Mouse (Mus musculus): ENCODE data around the gene Slc25a11. TPM values are rescaled to one million over a fixed set of nuclear protein-coding genes. Genes with fewer than 3 reads are reported as not detected.

Gene Slc25a11
- polyA plus RNA-seq, 1 experiment from 2014 or later = 162 TPM

DNA sequence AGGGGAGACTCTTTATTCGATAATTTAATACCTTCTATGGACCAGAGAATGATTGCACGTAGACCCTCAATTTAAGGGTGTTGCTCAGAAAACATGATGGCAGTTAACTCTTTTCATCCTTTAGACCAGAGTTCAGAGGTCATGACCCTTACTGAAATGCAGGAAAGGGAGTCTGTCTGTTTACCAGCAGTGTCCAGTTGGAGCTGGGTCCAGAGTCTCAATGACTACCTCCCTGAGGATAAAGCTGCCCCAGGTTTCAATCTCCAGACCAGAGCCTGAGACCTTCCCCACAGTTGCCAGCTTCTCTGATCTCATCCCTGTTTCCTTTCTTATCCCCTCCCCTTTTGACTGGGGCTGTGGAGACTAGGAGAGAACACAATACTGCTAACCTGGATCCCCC lies 31.3 kb upstream of the Slc25a11 start:
- Histone ChIP-seq H3K36me3 (peaks cover 60% of the 10 kb centered on the region), H3K9ac (no peak overlapping the region), H3K4me2 (no peak overlapping the region), H3K27me3 (no peaks in the 10 kb centered on the region), H3K9me3 (no peaks in the 10 kb centered on the region), H3K27ac (no peak overlapping the region), H3K4me3 (no peak overlapping the region), H3K4me1 (peaks cover 9% of the 10 kb centered on the region)
- WGBS = 76% methylated on average over 2 of the region's 2 CpGs
- ATAC-seq (ENCODE audit: borderline replicate concordance, extremely low read depth, low FRiP score, low TSS enrichment) = no peak

GRCm38 (mm10) chr11:70678092-70678491 lies 30.8 kb upstream of the Slc25a11 start:
- H3K9me3 ChIP-seq = no peaks in the 10 kb centered on the region
- no peak for ATAC-seq (ENCODE audit: borderline replicate concordance, extremely low read depth, low FRiP score, low TSS enrichment)
- H3K4me2 ChIP-seq = no peak overlapping the region
- H3K36me3 ChIP-seq = peaks cover 56% of the 10 kb centered on the region
- H3K4me3 ChIP-seq = no peak overlapping the region
- H3K27me3 ChIP-seq = no peaks in the 10 kb centered on the region
- no peak overlapping the region for H3K9ac ChIP-seq
- H3K4me1 ChIP-seq = peaks cover 9% of the 10 kb centered on the region
- H3K27ac ChIP-seq = no peak overlapping the region
- 70% methylated on average over 9 of the region's 9 CpGs for WGBS

DNA sequence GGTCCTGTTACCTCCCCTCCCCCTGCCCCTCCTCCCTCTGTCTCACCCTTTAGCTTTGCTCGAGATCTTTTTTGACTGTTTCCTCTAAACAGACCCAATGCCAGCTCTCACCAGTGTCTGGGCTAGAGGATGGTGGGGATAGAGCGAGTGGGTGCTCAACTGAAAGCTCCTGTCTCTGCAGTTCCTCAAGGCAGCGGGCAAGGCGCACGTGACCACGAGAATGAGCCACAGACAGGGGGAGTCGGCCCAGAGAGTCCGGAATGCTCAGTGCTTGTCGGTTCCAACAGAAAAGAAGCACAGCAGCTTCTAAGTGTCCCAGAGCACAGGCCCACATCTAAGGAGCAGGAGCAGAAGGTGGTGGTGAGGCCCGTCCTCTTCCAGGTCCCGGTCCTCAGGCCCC lies 27.2 kb upstream of the Slc25a11 start:
- Histone ChIP-seq H3K4me1 (peaks cover 10% of the 10 kb centered on the region), H3K4me2 (no peak overlapping the region), H3K9me3 (no peaks in the 10 kb centered on the region), H3K27ac (no peak overlapping the region), H3K27me3 (no peaks in the 10 kb centered on the region), H3K9ac (no peak overlapping the region), H3K36me3 (peaks cover 46% of the 10 kb centered on the region), H3K4me3 (no peak overlapping the region)
- no peak for ATAC-seq (ENCODE audit: borderline replicate concordance, extremely low read depth, low FRiP score, low TSS enrichment)
- 65% methylated on average over 11 of the region's 11 CpGs for WGBS

GRCm38 (mm10) chr11:70674014-70674413 lies 26.7 kb upstream of the Slc25a11 start:
- no peaks in the 10 kb centered on the region for H3K27me3 ChIP-seq
- H3K27ac ChIP-seq = no peak overlapping the region
- no peak overlapping the region for H3K4me2 ChIP-seq
- ATAC-seq (ENCODE audit: borderline replicate concordance, extremely low read depth, low FRiP score, low TSS enrichment) = no peak
- H3K9me3 ChIP-seq = no peaks in the 10 kb centered on the region
- H3K36me3 ChIP-seq = peaks cover 41% of the 10 kb centered on the region
- 81% methylated on average over 6 of the region's 6 CpGs for WGBS
- peaks cover 10% of the 10 kb centered on the region for H3K4me1 ChIP-seq
- H3K4me3 ChIP-seq = no peak overlapping the region
- H3K9ac ChIP-seq = no peak overlapping the region

GRCm38 (mm10) chr11:70671333-70672047 lies 24.2 kb upstream of the Slc25a11 start:
- Histone ChIP-seq H3K4me3 (no peak overlapping the region), H3K27me3 (no peaks in the 10 kb centered on the region), H3K36me3 (peaks cover 30% of the 10 kb centered on the region), H3K9me3 (no peaks in the 10 kb centered on the region), H3K27ac (no peak overlapping the region), H3K9ac (no peak overlapping the region), H3K4me2 (0 out of 2 replicates have a peak overlapping the region, but pooled peaks have one; percentile 88), H3K4me1 (peaks cover 23% of the 10 kb centered on the region)
- WGBS = 84% methylated on average over 16 of the region's 16 CpGs
- no peak for ATAC-seq (ENCODE audit: borderline replicate concordance, extremely low read depth, low FRiP score, low TSS enrichment)

- Histone ChIP-seq H3K9me3 (no peaks in the 10 kb centered on the region), H3K27me3 (no peaks in the 10 kb centered on the region), H3K9ac (peak overlapping the region; percentile 58), H3K4me3 (peak overlapping the region; percentile 73), H3K36me3 (peaks cover 32% of the 10 kb centered on the region), H3K27ac (peak overlapping the region; percentile 99), H3K4me1 (peaks cover 23% of the 10 kb centered on the region), H3K4me2 (peak overlapping the region; percentile 88)
- WGBS = 33% methylated on average over 14 of the region's 14 CpGs
- no peak for ATAC-seq (ENCODE audit: borderline replicate concordance, extremely low read depth, low FRiP score, low TSS enrichment)
Observed at GRCm38 (mm10) chr11:70670483-70670882, 23.2 kb upstream of the Slc25a11 start.

DNA sequence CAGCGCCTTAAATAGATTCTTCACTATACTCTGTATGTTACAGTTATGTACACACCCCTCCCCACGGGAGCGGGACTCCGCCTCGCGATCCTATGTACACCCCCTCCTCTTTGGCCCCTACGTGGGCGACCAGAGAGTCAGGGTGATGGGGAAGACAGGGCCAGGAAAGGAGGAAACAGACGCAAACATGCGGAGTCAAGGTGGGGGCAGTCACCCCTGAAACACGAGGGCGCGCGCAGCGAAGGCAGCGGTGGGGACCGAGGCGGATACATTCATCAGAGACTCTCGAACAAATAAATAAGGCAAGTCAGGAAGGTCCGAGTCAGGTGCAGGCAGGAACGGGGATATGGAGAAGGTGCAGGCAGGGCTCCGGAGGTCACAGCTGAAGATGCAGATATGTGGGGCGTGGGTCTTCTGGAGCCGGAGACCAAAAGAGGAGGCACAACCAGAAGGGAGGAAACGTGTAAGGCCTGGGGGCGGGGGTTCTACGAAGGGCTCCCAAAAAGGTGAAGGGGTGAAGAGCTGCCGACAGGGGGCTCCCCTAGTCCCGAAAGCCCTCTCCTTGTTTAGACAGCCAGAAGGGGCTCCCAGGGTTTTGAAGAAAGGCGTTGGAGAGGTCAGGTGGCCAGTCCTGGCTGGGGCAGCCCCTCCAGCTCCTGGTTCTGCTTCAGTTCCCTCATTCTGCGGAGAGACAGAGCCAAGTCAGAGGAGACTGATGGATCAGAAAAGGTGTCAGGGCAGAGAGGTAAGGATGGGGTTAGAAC lies 22.5 kb upstream of the Slc25a11 start:
- peak; percentile 35 for ATAC-seq (ENCODE audit: borderline replicate concordance, extremely low read depth, low FRiP score, low TSS enrichment)
- H3K9me3 ChIP-seq = no peaks in the 10 kb centered on the region
- peak overlapping the region; percentile 99 for H3K27ac ChIP-seq
- peaks cover 23% of the 10 kb centered on the region for H3K4me1 ChIP-seq
- H3K9ac ChIP-seq = peak overlapping the region; percentile 58
- H3K4me3 ChIP-seq = peak overlapping the region; percentile 73
- WGBS = under 1% methylated on average over 30 of the region's 31 CpGs
- no peaks in the 10 kb centered on the region for H3K27me3 ChIP-seq
- peak overlapping the region; percentile 88 for H3K4me2 ChIP-seq
- H3K36me3 ChIP-seq = peaks cover 33% of the 10 kb centered on the region

DNA sequence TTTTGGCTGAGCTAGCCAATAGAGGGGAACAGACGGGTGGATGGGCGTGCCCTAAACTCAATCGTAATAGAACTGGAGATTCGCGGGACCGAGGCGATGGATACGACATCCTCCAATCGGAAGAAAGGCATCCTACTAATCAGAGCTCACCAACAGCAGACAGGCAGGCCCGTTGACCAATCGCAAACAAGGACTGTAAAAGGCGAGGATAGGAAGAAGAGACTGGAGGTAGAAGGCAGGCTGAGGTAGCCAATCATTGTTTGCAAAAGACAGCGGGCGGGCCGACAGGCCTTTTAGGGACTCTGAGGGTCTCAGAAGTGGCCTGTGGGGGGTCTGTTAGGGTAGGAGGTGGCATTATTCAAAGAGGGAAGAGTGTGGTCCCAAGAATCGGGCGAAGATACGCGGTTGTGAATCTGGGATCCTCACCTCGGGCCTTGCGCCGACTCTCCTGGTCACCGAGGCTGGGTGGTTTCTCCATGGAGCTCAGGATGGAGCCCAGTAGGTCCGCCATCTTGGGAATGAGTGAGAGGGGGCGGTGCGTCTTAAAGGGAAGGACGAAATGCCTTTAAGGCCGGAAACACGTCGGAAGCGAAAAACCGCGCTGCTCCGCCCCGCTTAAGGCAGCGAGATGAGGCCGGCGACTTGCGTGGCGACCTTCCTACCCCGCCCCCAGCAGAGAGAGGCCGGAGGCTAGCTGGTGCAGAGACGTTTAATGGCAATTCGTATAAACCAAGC lies 21.7 kb upstream of the Slc25a11 start, which contains the start of gene Spag7:
Gene Spag7, minus strand, starts transcription at position 646 of the 735 bp plus-strand sequence.
- WGBS = under 1% methylated on average over 44 of the region's 44 CpGs
- peaks cover 34% of the 10 kb centered on the region for H3K36me3 ChIP-seq
- ATAC-seq (ENCODE audit: borderline replicate concordance, extremely low read depth, low FRiP score, low TSS enrichment) = peak; percentile 95

DNA sequence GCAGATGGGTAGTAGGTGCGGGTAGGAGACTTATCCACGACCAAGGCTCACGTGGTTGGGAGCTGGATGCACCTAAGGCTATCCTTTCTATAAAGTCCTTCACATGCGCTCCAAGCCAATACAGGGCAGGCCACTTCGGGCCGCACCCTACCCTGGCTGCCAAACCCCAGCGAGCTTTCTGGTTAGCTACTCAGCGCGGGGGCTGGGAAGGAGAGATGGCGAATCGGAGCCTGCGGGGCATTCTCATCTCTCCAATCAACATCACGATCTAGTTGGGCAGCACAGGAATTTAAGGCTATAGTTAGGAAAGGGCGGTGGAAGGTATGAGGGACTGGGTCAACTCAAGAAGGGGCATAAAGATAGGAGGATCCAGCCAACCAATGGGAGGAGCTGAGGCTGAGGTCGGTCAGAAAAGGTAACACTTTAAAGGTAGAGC lies 21.1 kb upstream of the Slc25a11 start:
- Histone ChIP-seq H3K9ac (peak overlapping the region; percentile 42), H3K36me3 (peaks cover 35% of the 10 kb centered on the region), H3K4me2 (peak overlapping the region; percentile 88), H3K4me3 (peak overlapping the region; percentile 73), H3K9me3 (no peaks in the 10 kb centered on the region), H3K4me1 (peaks cover 23% of the 10 kb centered on the region), H3K27me3 (no peaks in the 10 kb centered on the region), H3K27ac (peak overlapping the region; percentile 99)
- peak; percentile 59 for ATAC-seq (ENCODE audit: borderline replicate concordance, extremely low read depth, low FRiP score, low TSS enrichment)
- under 1% methylated on average over 15 of the region's 15 CpGs for WGBS

More for the DNA sequence above, 21.7 kb upstream of the Slc25a11 start, which contains the start of gene Spag7:
- Histone ChIP-seq H3K27me3 (no peaks in the 10 kb centered on the region), H3K9ac (peak within 1 kb of the TSS; percentile 58), H3K4me1 (peaks cover 23% of the 10 kb centered on the region), H3K4me3 (peak within 1 kb of the TSS; percentile 73), H3K27ac (peak within 1 kb of the TSS; percentile 99), H3K4me2 (peak within 1 kb of the TSS; percentile 88), H3K9me3 (no peaks in the 10 kb centered on the region)

DNA sequence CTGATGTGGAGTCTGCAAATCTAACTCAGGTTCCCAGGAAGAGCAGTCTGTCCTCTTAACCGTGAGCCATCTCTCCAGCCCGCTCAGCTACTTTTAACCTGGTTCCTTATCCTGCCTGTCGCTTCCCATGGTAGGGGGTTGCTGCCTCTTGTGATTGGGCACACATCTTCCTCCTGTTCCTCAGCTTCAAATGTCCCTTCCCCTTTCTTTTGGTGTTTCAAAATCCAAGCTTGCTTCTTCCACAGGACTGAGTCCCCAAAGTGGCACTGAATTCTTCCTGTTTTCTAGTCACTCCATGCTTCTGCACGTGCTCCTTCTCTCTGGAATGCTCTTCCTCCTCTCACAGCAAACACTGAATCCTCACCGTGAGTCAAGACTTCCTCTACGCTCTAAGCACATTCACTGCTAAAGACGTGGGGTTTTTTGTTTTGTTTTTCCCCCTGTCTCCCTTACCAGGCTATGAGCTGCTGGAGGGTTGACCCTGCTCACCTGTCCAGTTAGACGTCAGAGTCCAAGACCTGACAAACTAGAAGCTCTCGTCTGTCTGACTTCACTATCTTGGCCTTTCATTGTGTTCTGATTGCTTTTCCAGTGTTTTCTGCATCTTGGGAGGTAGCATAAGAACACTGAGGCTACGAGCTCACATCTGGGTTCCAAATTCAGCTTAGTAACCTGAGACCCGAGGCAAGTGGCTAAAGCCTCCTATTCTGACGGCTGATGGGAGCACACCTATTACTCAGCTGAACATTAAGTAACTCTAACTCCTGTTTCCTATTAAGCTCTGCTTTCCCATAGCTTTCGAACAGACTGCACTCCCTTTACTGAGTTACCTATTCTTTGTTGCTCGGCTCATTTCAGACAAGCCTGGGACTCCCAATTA lies 20.2 kb upstream of the Slc25a11 start:
- H3K9me3 ChIP-seq = no peaks in the 10 kb centered on the region
- no peak for ATAC-seq (ENCODE audit: borderline replicate concordance, extremely low read depth, low FRiP score, low TSS enrichment)
- peak overlapping the region; percentile 42 for H3K9ac ChIP-seq
- peak overlapping the region; percentile 99 for H3K27ac ChIP-seq
- peaks cover 23% of the 10 kb centered on the region for H3K4me1 ChIP-seq
- H3K36me3 ChIP-seq = peaks cover 41% of the 10 kb centered on the region
- no peaks in the 10 kb centered on the region for H3K27me3 ChIP-seq
- WGBS = 53% methylated on average over 14 of the region's 14 CpGs
- peak overlapping the region; percentile 88 for H3K4me2 ChIP-seq
- peak overlapping the region; percentile 73 for H3K4me3 ChIP-seq

GRCm38 (mm10) chr11:70666687-70667086 lies 19.4 kb upstream of the Slc25a11 start:
- H3K27me3 ChIP-seq = no peaks in the 10 kb centered on the region
- no peak overlapping the region for H3K4me2 ChIP-seq
- no peaks in the 10 kb centered on the region for H3K9me3 ChIP-seq
- H3K9ac ChIP-seq = no peak overlapping the region
- WGBS = 87% methylated on average over 8 of the region's 8 CpGs
- peaks cover 42% of the 10 kb centered on the region for H3K36me3 ChIP-seq
- peaks cover 23% of the 10 kb centered on the region for H3K4me1 ChIP-seq
- no peak for ATAC-seq (ENCODE audit: borderline replicate concordance, extremely low read depth, low FRiP score, low TSS enrichment)
- H3K27ac ChIP-seq = no peak overlapping the region
- no peak overlapping the region for H3K4me3 ChIP-seq
